Mouse (Mus musculus) forebrain, embryonic 16.5 days (tissue): ENCODE results near the gene Vmn1r17. TPM values are rescaled to one million over a fixed set of nuclear protein-coding genes. Genes with fewer than 3 reads are reported as not detected.
"Not testable (repeated sequence)": the region's sequence is repeated elsewhere in the genome, so short reads cannot be mapped to it uniquely, and the experiment has no call there.

Experiments used
- ATAC-seq: fragments of 200-750 bp; cut with Nextera tagmentation; 2 replicates; pipeline ENCODE4 v1.8.0; 2017; ENCODE audit warnings: mild to moderate bottlenecking, moderate library complexity
- H3K27ac ChIP-seq: fragments of 300-500 bp; sonication (generic); 2 replicates; pipeline ENCODE4 v1.5.1; 2014; ENCODE audit warnings: low read length, control low read depth
- H3K27me3 ChIP-seq: fragments of 300-500 bp; sonication (generic); replicated peaks from 2 replicates; pipeline ENCODE4 v1.6.1; 2014; ENCODE audit warnings: low read length; ENCODE audit not compliant: control insufficient read depth, insufficient read depth
- H3K36me3 ChIP-seq: fragments of 300-500 bp; sonication (generic); 2 replicates; pipeline ENCODE4 v1.6.1; 2014; ENCODE audit not compliant: control insufficient read depth, insufficient read depth
- H3K4me1 ChIP-seq: fragments of 300-500 bp; sonication (generic); replicated peaks from 2 replicates; pipeline ENCODE4 v1.6.1; 2014; ENCODE audit warnings: low read length; ENCODE audit not compliant: control insufficient read depth, insufficient read depth
- H3K4me2 ChIP-seq: fragments of 300-500 bp; sonication (generic); 2 replicates; pipeline ENCODE4 v1.6.1; 2014; ENCODE audit warnings: mild to moderate bottlenecking, low read length, control low read depth
- H3K4me3 ChIP-seq: fragments of 300-500 bp; sonication (generic); replicated peaks from 2 replicates; pipeline ENCODE4 v1.5.1; 2014; ENCODE audit warnings: mild to moderate bottlenecking, low read length, control low read depth
- H3K9ac ChIP-seq: fragments of 300-500 bp; sonication (generic); replicated peaks from 2 replicates; pipeline ENCODE4 v1.6.1; 2014; ENCODE audit warnings: low read depth, low read length, control low read depth
- H3K9me3 ChIP-seq: fragments of 300-500 bp; sonication (generic); 2 replicates; pipeline ENCODE4 v1.6.1; 2016; ENCODE audit warnings: low read length; ENCODE audit not compliant: control insufficient read depth
- WGBS: fragments of 180-500 bp; shearing (Covaris S2); extraction: QIAGEN DNeasy Blood & Tissue Kit; methylation state at CpG from one replicate; pipeline ENCODE4 v1.1.7; 2014; 5-methylcytosine and 5-hydroxymethylcytosine counted together
- polyA plus RNA-seq: library from polyadenylated mRNA; unstranded; fragments of >200 nt; fragmentation: Nextera tagmentation; extraction: Ambion mirVana; gene quantifications from 2 replicates; pipeline ENCODE4 v1.2.1, GENCODE M21; 2015

Vmn1r17 gene
- not detected in 2 replicates for polyA plus RNA-seq

GRCm38 (mm10) chr6:57363627-57364026 is at the start of gene Vmn1r17:
Vmn1r17 (minus strand) TSS chr6:57363727.
- Histone ChIP-seq H3K4me3 (no peak within 1 kb of the TSS), H3K4me2 (no peak within 1 kb of the TSS), H3K27ac (no peak within 1 kb of the TSS), H3K4me1 (no peaks in the 10 kb centered on the region), H3K9ac (no peak within 1 kb of the TSS), H3K27me3 (no peaks in the 10 kb centered on the region), H3K9me3 (no peaks in the 10 kb centered on the region), H3K36me3 (no peaks in the 10 kb centered on the region)
- WGBS: 94% methylated on average over 1 of the region's 1 CpGs
- ATAC-seq: no peak

- not testable (repeated sequence) for ATAC-seq, H3K4me1 ChIP-seq, H3K27ac ChIP-seq, H3K4me3 ChIP-seq, H3K27me3 ChIP-seq, H3K9me3 ChIP-seq, H3K36me3 ChIP-seq, H3K4me2 ChIP-seq, H3K9ac ChIP-seq
- WGBS: 72% methylated on average over 3 of the region's 3 CpGs
Observed at GRCm38 (mm10) chr6:57403480-57403879, 40.0 kb upstream of the Vmn1r17 start, which contains the start of gene Vmn1r19. Vmn1r19 (plus strand) TSS chr6:57403780.

GRCm38 (mm10) chr6:57395683-57396082 is 32.2 kb upstream of the Vmn1r17 start, which contains the start of gene Vmn1r18:
Vmn1r18 (minus strand) TSS chr6:57395783.
- no peak within 1 kb of the TSS for H3K4me2 ChIP-seq
- no peaks in the 10 kb centered on the region for H3K27me3 ChIP-seq
- H3K9me3 ChIP-seq: no peaks in the 10 kb centered on the region
- no peaks in the 10 kb centered on the region for H3K4me1 ChIP-seq
- no peak within 1 kb of the TSS for H3K4me3 ChIP-seq
- ATAC-seq: no peak
- no peak within 1 kb of the TSS for H3K27ac ChIP-seq
- no peaks in the 10 kb centered on the region for H3K36me3 ChIP-seq
- H3K9ac ChIP-seq: no peak within 1 kb of the TSS

GRCm38 (mm10) chr6:57367496-57367895 is 4.0 kb upstream of the Vmn1r17 start:
- Histone ChIP-seq H3K4me1 (no peaks in the 10 kb centered on the region), H3K9me3 (no peaks in the 10 kb centered on the region), H3K36me3 (no peaks in the 10 kb centered on the region), H3K4me2 (no peak overlapping the region), H3K4me3 (no peak overlapping the region), H3K27me3 (no peaks in the 10 kb centered on the region), H3K27ac (no peak overlapping the region), H3K9ac (no peak overlapping the region)
- 83% methylated on average over 1 of the region's 1 CpGs for WGBS
- no peak for ATAC-seq

GRCm38 (mm10) chr6:57365866-57366265 is 2.3 kb upstream of the Vmn1r17 start:
- H3K27ac ChIP-seq, H3K4me1 ChIP-seq, H3K4me2 ChIP-seq, H3K36me3 ChIP-seq, H3K4me3 ChIP-seq, H3K27me3 ChIP-seq, ATAC-seq, H3K9ac ChIP-seq, H3K9me3 ChIP-seq: not testable (repeated sequence)
- 86% methylated on average over 1 of the region's 1 CpGs for WGBS

GRCm38 (mm10) chr6:57356864-57357263 is 6.7 kb downstream of the Vmn1r17 start:
- H3K27me3 ChIP-seq: no peaks in the 10 kb centered on the region
- 62% methylated on average over 2 of the region's 2 CpGs for WGBS
- H3K27ac ChIP-seq: no peak overlapping the region
- H3K4me2 ChIP-seq: no peak overlapping the region
- no peaks in the 10 kb centered on the region for H3K9me3 ChIP-seq
- H3K36me3 ChIP-seq: no peaks in the 10 kb centered on the region
- no peak overlapping the region for H3K9ac ChIP-seq
- H3K4me3 ChIP-seq: no peak overlapping the region
- H3K4me1 ChIP-seq: no peaks in the 10 kb centered on the region
- no peak for ATAC-seq

GRCm38 (mm10) chr6:57329394-57329793 is 34.1 kb downstream of the Vmn1r17 start, which contains the start of gene Vmn1r16:
Vmn1r16 (minus strand) TSS chr6:57329494.
- no peaks in the 10 kb centered on the region for H3K27me3 ChIP-seq
- WGBS: 80% methylated on average over 3 of the region's 3 CpGs
- no peak within 1 kb of the TSS for H3K4me3 ChIP-seq
- no peak within 1 kb of the TSS for H3K27ac ChIP-seq
- H3K9me3 ChIP-seq: no peaks in the 10 kb centered on the region
- H3K4me2 ChIP-seq: no peak within 1 kb of the TSS
- ATAC-seq: no peak
- H3K4me1 ChIP-seq: no peaks in the 10 kb centered on the region
- H3K36me3 ChIP-seq: no peaks in the 10 kb centered on the region
- no peak within 1 kb of the TSS for H3K9ac ChIP-seq

GRCm38 (mm10) chr6:57326176-57326575 is 37.4 kb downstream of the Vmn1r17 start:
- no peak for ATAC-seq

More at GRCm38 (mm10) chr6:57326176-57326575, 37.4 kb downstream of the Vmn1r17 start:
- Histone ChIP-seq H3K27me3 (no peaks in the 10 kb centered on the region), H3K4me2 (no peak overlapping the region), H3K36me3 (no peaks in the 10 kb centered on the region), H3K27ac (no peak overlapping the region), H3K9me3 (no peaks in the 10 kb centered on the region), H3K9ac (no peak overlapping the region), H3K4me1 (no peaks in the 10 kb centered on the region), H3K4me3 (no peak overlapping the region)
